Mouse (Mus musculus): ENCODE results near the gene Sipa1l1. TPM values are rescaled to one million over a fixed set of nuclear protein-coding genes. Genes with fewer than 3 reads are reported as not detected.
A peak's percentile ranks its signal among the peaks of the same experiment; 100 is the strongest.
"Not testable (repeated sequence)": the region's sequence is repeated elsewhere in the genome, so short reads cannot be mapped to it uniquely, and the experiment has no call there.

The Sipa1l1 gene
- total RNA-seq, 2 experiments from 2014 or later = 35.2 to 44.3 TPM

- no peak for DNase-seq
Measured at GRCm38 (mm10) chr12:82478256-82478655, 309.1 kb downstream of the Sipa1l1 start.

GRCm38 (mm10) chr12:82479393-82479792 is 310.3 kb downstream of the Sipa1l1 start:
- peak; percentile 20 for DNase-seq

GRCm38 (mm10) chr12:82480425-82480824 is 311.3 kb downstream of the Sipa1l1 start:
- not testable (repeated sequence) for DNase-seq

- no peak for DNase-seq
Measured at GRCm38 (mm10) chr12:82485466-82485865, 316.3 kb downstream of the Sipa1l1 start.

- no peak for DNase-seq
Measured at GRCm38 (mm10) chr12:82486829-82487560, 317.9 kb downstream of the Sipa1l1 start.

GRCm38 (mm10) chr12:82489093-82489492 is 320.0 kb downstream of the Sipa1l1 start:
- DNase-seq = peak; percentile 33

- no peak for DNase-seq
Measured at GRCm38 (mm10) chr12:82489621-82490020, 320.5 kb downstream of the Sipa1l1 start.

GRCm38 (mm10) chr12:82492456-82492855 is 323.3 kb downstream of the Sipa1l1 start:
- DNase-seq = no peak

GRCm38 (mm10) chr12:82493260-82493659 is 324.1 kb downstream of the Sipa1l1 start:
- not testable (repeated sequence) for DNase-seq

GRCm38 (mm10) chr12:82495936-82496335 is 326.8 kb downstream of the Sipa1l1 start:
- DNase-seq = no peak

GRCm38 (mm10) chr12:82497866-82498631 is 328.9 kb downstream of the Sipa1l1 start:
- DNase-seq = peak; percentile 65

- no peak for DNase-seq
Measured at GRCm38 (mm10) chr12:82498701-82499100, 329.6 kb downstream of the Sipa1l1 start.

GRCm38 (mm10) chr12:82499731-82500130 is 330.6 kb downstream of the Sipa1l1 start:
- DNase-seq = no peak

Measured in adrenal gland, postnatal 10 days (tissue).